Mouse (Mus musculus): ENCODE data around the gene Tmod3.

DNA sequence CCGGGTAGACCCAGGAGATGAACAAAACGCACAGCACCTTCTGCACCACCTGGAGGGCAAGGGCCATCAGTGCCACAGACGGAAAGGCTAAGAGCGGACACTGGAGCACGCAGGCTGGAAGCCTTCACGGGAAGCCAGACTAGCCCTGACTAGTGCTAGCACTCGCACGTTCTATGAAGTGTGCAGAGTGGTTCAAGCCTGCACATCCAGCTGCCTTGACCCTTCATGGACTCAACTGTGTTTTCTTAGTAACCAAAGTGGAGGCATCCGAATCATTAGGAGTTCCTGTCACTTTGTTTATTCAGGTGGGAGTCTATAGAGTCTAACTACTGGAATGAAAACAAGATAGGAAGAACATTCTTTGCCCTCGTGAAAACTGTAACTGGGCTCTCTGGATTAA, 63.5 kb downstream of the Tmod3 start:
- TF ChIP-seq CTCF (IDR thresholded peaks at IDR 0.05; ENCODE audit: borderline replicate concordance, extremely low read depth, insufficient read depth, insufficient read length), result no peak
- no peak for TF ChIP-seq POLR2A (IDR thresholded peaks at IDR 0.05; ENCODE audit: borderline replicate concordance, extremely low read depth, insufficient read depth, insufficient read length, poor library complexity, severe bottlenecking)

Data from brain, embryonic 14.5 days (tissue).